Mouse (Mus musculus) testis, postnatal 14 days (tissue): ENCODE data around the gene Fgfr2.

ENCODE experiments used
- DNase-seq: peaks from one replicate; pipeline ENCODE4 v3.0.0; 2021; ENCODE audit warnings: low spot score

The Fgfr2 gene

GRCm38 (mm10) chr7:133005772-133006171 is 117.4 kb downstream of the Fgfr2 start:
- no peak for DNase-seq

- DNase-seq: peak; percentile 62
Measured at GRCm38 (mm10) chr7:133003421-133003820, 119.7 kb downstream of the Fgfr2 start.

GRCm38 (mm10) chr7:133002271-133002670 is 120.9 kb downstream of the Fgfr2 start:
- DNase-seq: no peak

GRCm38 (mm10) chr7:133001388-133001787 is 121.8 kb downstream of the Fgfr2 start:
- DNase-seq: no peak

- no peak for DNase-seq
Measured at GRCm38 (mm10) chr7:132999061-132999460, 124.1 kb downstream of the Fgfr2 start.

- no peak for DNase-seq
Measured at GRCm38 (mm10) chr7:132998639-132999038, 124.5 kb downstream of the Fgfr2 start.

- no peak for DNase-seq
Measured at GRCm38 (mm10) chr7:132996391-132996790, 126.8 kb downstream of the Fgfr2 start.

GRCm38 (mm10) chr7:132994628-132995191 is 128.4 kb downstream of the Fgfr2 start:
- no peak for DNase-seq

- DNase-seq: no peak
Measured at GRCm38 (mm10) chr7:132994120-132994519, 129.0 kb downstream of the Fgfr2 start.

GRCm38 (mm10) chr7:132992967-132993615 is 130.1 kb downstream of the Fgfr2 start:
- no peak for DNase-seq

- no peak for DNase-seq
Measured at GRCm38 (mm10) chr7:132991240-132991900, 131.8 kb downstream of the Fgfr2 start.

GRCm38 (mm10) chr7:132989839-132990238 is 133.3 kb downstream of the Fgfr2 start:
- no peak for DNase-seq

- no peak for DNase-seq
Measured at GRCm38 (mm10) chr7:132982639-132983038, 140.5 kb downstream of the Fgfr2 start.

GRCm38 (mm10) chr7:132977981-132978380 is 145.2 kb downstream of the Fgfr2 start:
- no peak for DNase-seq

- no peak for DNase-seq
Measured at GRCm38 (mm10) chr7:132976079-132976478, 147.1 kb downstream of the Fgfr2 start.

- DNase-seq: no peak
Measured at GRCm38 (mm10) chr7:132972079-132972478, 151.1 kb downstream of the Fgfr2 start.

- no peak for DNase-seq
Measured at GRCm38 (mm10) chr7:132965707-132966106, 157.4 kb downstream of the Fgfr2 start.

- DNase-seq: no peak
Measured at GRCm38 (mm10) chr7:132964395-132964794, 158.8 kb downstream of the Fgfr2 start.

GRCm38 (mm10) chr7:132950613-132951012 is 172.5 kb downstream of the Fgfr2 start:
- DNase-seq: no peak

- no peak for DNase-seq
Measured at GRCm38 (mm10) chr7:132949968-132950367, 173.2 kb downstream of the Fgfr2 start.

GRCm38 (mm10) chr7:132940569-132940968 is 182.6 kb downstream of the Fgfr2 start:
- DNase-seq: no peak

GRCm38 (mm10) chr7:132939118-132939517 is 184.0 kb downstream of the Fgfr2 start:
- DNase-seq: no peak

- DNase-seq: no peak
Measured at GRCm38 (mm10) chr7:132934743-132935142, 188.4 kb downstream of the Fgfr2 start.
